Mouse (Mus musculus) C2C12 (cell line): ENCODE measurements around the gene Ano8.

Experiments used
- CEBPB ChIP-seq: IDR thresholded peaks from one replicate; pipeline ENCODE4 v1.6.1; 2011; ENCODE audit warnings: low read depth, mild to moderate bottlenecking, control low read depth, moderate library complexity
- CTCF ChIP-seq: IDR thresholded peaks from one replicate; pipeline ENCODE4 v1.5.1; 2011; ENCODE audit not compliant: control insufficient read depth, insufficient read depth, insufficient read length
- MAX ChIP-seq: IDR thresholded peaks from one replicate; pipeline ENCODE4 v1.6.1; 2011; ENCODE audit warnings: mild to moderate bottlenecking, control low read depth
- MYOD1 ChIP-seq: IDR thresholded peaks from one replicate; pipeline ENCODE4 v1.6.1; 2011; ENCODE audit warnings: low read depth; ENCODE audit not compliant: control insufficient read depth, insufficient read length
- USF1 ChIP-seq: IDR thresholded peaks from one replicate; pipeline ENCODE4 v1.6.1; 2011; ENCODE audit warnings: low read depth, mild to moderate bottlenecking, control low read depth, moderate library complexity

DNA sequence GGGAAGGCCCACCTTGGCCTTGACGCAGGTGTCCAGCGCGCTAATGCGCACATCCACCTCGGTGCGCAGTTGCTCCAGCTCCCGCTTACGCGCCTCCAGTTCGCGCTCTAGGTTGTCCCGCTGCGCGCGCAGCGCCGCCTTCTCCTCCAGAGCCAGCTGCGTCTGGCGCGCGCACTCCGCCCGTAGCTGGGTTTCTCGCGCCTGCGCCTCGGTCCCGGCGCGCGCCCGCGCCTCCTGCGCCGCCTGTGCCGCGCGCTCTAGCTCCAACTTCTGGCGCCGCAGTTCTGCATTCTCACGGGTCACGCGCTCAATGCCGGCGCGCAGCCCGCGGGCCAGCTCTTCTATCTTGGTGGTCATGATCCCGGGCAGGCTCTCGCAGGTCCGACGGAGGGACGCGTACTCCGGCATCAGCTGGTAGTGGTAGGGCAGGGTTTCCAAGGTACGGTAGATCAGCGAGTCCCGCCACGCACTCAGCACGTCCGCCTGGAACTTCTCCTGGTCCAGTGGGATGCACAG lies 21.9 kb upstream of the Ano8 start:
- TF ChIP-seq CTCF (no peak), MYOD1 (no peak), MAX (no peak), USF1 (no peak), CEBPB (no peak)
